Mouse (Mus musculus): ENCODE data around the gene Actg1. TPM values are rescaled to one million over a fixed set of nuclear protein-coding genes. Genes with fewer than 3 reads are reported as not detected.

The Actg1 gene
- 702 and 785 TPM in 2 replicates for polyA plus RNA-seq (2012; ENCODE audit: insufficient read depth, insufficient read length, low replicate concordance, missing spikeins)

DNA sequence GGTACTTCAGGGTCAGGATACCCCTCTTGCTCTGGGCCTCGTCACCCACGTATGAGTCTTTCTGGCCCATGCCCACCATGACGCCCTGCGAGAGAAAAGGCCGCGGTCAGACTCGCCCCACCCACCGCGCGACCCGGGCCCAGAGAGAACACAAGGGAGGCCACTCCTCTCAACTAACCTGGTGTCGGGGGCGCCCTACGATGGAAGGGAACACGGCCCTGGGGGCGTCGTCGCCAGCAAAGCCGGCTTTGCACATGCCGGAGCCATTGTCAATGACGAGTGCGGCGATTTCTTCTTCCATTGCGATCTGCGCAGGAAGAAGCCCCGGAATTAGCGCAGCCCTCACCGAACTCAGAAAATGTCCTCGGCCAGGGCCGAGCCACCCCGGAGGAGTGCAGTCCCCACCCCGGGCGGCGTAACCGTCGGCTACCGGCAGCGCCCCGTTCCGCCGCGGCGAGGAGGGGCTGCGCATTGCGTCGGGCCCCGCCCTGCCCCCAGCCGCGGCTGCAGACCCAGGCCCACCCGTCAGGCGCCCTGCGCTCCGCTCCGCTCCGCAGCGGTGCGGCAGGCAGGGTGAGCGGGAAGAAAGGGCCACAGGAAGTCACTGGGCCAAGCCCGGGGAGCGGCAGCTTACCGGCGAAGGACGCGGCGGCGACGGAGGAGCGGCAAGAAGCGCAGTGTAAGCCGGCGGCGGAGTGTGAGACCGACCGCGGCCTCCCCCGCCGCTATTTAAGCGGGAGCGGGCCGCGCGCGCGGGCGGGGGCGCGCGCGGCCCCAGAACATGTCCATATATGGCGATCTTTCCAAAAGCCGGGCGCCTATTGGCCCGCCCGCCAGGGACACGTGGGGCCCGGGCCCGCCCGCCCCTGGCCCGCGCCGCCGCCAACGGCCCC is at the start of gene Actg1:
Actg1 (minus strand) TSS at position 752 of the 893 bp plus-strand sequence.
- Histone ChIP-seq H3K4me1 (ENCODE audit: control insufficient read depth, insufficient read depth, low read length) (peaks cover 22% of the 10 kb centered on the region), H3K4me3 (ENCODE audit: insufficient read depth, low read depth, low read length) (peak within 1 kb of the TSS; percentile 94), H3K27ac (ENCODE audit: insufficient read depth, low read depth, low read length) (peak within 1 kb of the TSS; percentile 95)
- TF ChIP-seq POLR2A (IDR thresholded peaks at IDR 0.05; ENCODE audit: insufficient read depth, low read depth, low read length) (peak; percentile 97), CTCF (IDR thresholded peaks at IDR 0.05; ENCODE audit: insufficient read depth, low read depth, low read length) (no peak)
- 3% methylated on average over 90 of the region's 103 CpGs for WGBS

DNA sequence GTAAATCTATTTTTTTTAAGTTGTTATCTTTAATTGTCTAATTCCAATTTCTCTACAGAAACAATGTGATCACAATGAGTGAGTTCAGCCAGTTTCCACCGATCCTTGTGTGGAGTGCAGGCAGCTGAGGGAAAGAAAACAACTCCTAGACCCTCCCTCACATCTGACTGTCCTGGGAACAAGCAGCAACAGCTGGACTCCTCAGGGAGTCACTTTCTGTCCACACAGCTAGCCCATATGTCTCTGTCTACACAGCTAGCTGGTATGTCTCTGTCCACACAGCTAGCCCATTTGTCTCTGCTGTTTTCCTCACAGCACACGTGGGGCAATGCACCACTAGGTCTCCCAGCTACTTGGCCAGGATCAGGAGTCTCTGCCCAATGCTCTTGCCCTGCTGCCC is 49.3 kb upstream of the Actg1 start:
- no peak overlapping the region for H3K4me3 ChIP-seq (ENCODE audit: insufficient read depth, low read depth, low read length)
- no peaks in the 10 kb centered on the region for H3K4me1 ChIP-seq (ENCODE audit: control insufficient read depth, insufficient read depth, low read length)
- no peak overlapping the region for H3K27ac ChIP-seq (ENCODE audit: insufficient read depth, low read depth, low read length)
- WGBS: 80% methylated on average over 2 of the region's 2 CpGs
- TF ChIP-seq POLR2A (IDR thresholded peaks at IDR 0.05; ENCODE audit: insufficient read depth, low read depth, low read length) (no peak), CTCF (IDR thresholded peaks at IDR 0.05; ENCODE audit: insufficient read depth, low read depth, low read length) (no peak)

DNA sequence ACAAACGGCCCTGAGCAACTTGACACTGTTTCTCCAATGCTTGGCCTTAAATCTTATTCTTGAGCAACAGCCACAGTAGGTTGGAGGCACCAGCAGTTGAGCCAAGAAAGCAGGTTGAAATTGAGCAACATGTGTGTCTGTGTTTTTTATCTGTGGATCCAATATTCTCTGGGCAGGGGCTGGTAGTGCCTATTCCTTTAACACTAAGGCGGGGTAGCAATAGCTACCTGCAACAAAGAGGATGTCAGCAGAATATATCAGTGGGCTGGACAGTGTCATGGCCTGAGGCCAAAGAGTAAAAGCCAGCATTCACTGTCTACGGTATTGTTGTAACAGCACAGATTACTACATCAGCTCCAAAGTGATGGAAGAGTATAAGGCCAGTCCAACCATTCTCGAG is 47.3 kb upstream of the Actg1 start:
- H3K4me1 ChIP-seq (ENCODE audit: control insufficient read depth, insufficient read depth, low read length): no peaks in the 10 kb centered on the region
- no peak for TF ChIP-seq POLR2A (IDR thresholded peaks at IDR 0.05; ENCODE audit: insufficient read depth, low read depth, low read length)
- no peak for TF ChIP-seq CTCF (IDR thresholded peaks at IDR 0.05; ENCODE audit: insufficient read depth, low read depth, low read length)
- WGBS: 75% methylated on average over 4 of the region's 4 CpGs
- no peak overlapping the region for H3K4me3 ChIP-seq (ENCODE audit: insufficient read depth, low read depth, low read length)
- H3K27ac ChIP-seq (ENCODE audit: insufficient read depth, low read depth, low read length): no peak overlapping the region

DNA sequence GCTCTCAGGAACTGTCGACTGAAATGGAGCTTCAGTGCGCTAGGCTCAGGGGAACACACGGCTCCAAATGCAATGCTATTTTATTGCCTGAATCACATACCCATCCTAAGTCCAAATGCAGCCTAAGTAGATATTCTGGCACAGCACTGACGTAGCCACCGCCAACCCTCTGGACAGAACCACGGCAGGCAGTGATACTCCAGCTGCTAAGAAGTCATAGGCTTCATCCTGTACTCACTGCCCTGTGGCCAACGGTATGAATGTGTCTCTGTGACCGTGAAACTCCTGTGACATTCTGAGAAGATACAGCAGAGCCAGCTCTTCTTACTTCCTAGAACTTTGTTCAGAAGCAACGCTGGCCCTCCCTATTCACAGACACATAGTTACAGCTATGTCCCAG is 40.2 kb upstream of the Actg1 start:
- 93% methylated on average over 9 of the region's 9 CpGs for WGBS
- Histone ChIP-seq H3K4me1 (ENCODE audit: control insufficient read depth, insufficient read depth, low read length) (no peaks in the 10 kb centered on the region), H3K27ac (ENCODE audit: insufficient read depth, low read depth, low read length) (no peak overlapping the region), H3K4me3 (ENCODE audit: insufficient read depth, low read depth, low read length) (no peak overlapping the region)
- no peak for TF ChIP-seq POLR2A (IDR thresholded peaks at IDR 0.05; ENCODE audit: insufficient read depth, low read depth, low read length)
- no peak for TF ChIP-seq CTCF (IDR thresholded peaks at IDR 0.05; ENCODE audit: insufficient read depth, low read depth, low read length)

DNA sequence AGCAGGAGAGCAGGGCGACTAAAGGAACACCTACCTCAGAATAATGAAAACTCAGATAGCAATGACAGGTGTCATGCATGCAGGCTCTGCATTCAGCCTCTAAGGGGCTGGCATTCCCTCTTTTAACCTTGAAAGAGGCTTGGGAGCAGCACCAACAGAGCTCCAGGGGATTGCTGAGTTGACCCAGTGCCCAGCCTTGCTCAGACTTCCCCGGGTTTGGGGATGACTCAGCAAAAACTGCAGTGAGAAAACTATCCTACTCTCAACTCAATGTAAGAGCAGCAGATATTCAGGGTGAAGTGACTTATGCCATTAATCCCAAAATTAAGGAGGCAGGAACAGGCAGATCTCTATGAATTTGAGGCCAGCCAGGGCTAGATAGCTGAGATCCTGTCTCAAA is 38.8 kb upstream of the Actg1 start:
- Histone ChIP-seq H3K4me1 (ENCODE audit: control insufficient read depth, insufficient read depth, low read length) (no peaks in the 10 kb centered on the region), H3K27ac (ENCODE audit: insufficient read depth, low read depth, low read length) (no peak overlapping the region), H3K4me3 (ENCODE audit: insufficient read depth, low read depth, low read length) (no peak overlapping the region)
- WGBS: 41% methylated on average over 2 of the region's 2 CpGs
- TF ChIP-seq CTCF (IDR thresholded peaks at IDR 0.05; ENCODE audit: insufficient read depth, low read depth, low read length) (no peak), POLR2A (IDR thresholded peaks at IDR 0.05; ENCODE audit: insufficient read depth, low read depth, low read length) (no peak)

DNA sequence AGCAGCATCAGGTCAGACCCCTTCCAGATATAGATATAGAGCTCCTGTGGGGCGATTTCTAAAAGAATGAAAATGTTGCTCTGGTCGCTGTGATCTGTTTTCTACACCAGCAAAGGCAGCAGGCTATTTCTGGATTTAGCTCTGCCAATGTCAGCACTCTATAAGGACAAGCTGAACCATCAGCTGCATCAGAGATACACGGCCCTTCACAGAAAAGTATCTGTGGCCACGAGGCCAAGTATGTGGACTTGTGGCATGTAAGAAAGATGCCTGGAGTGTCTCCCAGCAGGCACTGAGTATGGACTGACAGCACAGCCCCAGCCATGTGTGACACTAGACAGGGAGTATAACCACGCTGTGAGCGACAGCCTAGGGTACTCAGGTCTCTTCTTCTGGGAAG is 38.3 kb upstream of the Actg1 start:
- Histone ChIP-seq H3K4me3 (ENCODE audit: insufficient read depth, low read depth, low read length) (no peak overlapping the region), H3K4me1 (ENCODE audit: control insufficient read depth, insufficient read depth, low read length) (no peaks in the 10 kb centered on the region), H3K27ac (ENCODE audit: insufficient read depth, low read depth, low read length) (no peak overlapping the region)
- no peak for TF ChIP-seq CTCF (IDR thresholded peaks at IDR 0.05; ENCODE audit: insufficient read depth, low read depth, low read length)
- no peak for TF ChIP-seq POLR2A (IDR thresholded peaks at IDR 0.05; ENCODE audit: insufficient read depth, low read depth, low read length)
- 85% methylated on average over 6 of the region's 6 CpGs for WGBS

DNA sequence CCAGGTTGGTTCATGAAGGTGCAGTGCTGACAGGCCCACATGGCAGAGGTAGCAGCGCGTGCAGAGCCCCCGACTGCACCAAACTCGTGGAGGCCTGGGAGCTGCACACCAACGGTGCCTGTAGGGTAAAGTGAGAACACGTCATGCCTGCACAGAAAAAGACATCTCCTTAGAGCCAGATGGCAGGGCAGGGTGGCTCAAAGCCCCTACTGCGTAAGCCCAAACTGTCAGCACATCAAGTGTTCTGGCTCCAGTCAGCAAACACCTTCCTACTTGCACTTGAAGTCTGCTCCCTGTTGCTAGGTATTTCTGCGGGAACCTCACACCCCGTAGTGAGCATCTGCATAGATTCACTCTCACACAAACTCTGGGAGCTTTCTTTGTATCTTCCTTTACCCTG is 34.2 kb upstream of the Actg1 start:
- no peak overlapping the region for H3K27ac ChIP-seq (ENCODE audit: insufficient read depth, low read depth, low read length)
- 94% methylated on average over 9 of the region's 9 CpGs for WGBS
- no peak overlapping the region for H3K4me3 ChIP-seq (ENCODE audit: insufficient read depth, low read depth, low read length)
- peaks cover 10% of the 10 kb centered on the region for H3K4me1 ChIP-seq (ENCODE audit: control insufficient read depth, insufficient read depth, low read length)
- TF ChIP-seq CTCF (IDR thresholded peaks at IDR 0.05; ENCODE audit: insufficient read depth, low read depth, low read length) (no peak), POLR2A (IDR thresholded peaks at IDR 0.05; ENCODE audit: insufficient read depth, low read depth, low read length) (no peak)

DNA sequence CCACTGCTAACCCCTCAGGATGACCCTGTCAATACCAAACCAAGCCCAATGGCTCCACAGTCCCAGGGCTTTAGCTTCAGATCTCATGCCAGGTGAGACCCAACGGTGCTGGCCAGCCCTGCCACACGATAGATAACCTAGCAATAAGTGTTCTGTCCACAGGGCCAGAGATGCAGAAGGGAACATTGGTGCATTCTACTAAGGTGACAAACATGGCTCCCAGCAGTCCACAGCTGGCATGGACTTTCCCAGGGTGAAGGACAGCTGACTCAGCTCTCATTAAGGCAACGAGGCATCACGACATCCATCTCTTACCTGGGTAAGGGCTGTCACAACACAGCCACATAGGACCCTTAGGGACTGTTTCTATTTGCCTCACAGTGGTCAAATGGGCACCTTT is 32.8 kb upstream of the Actg1 start:
- TF ChIP-seq POLR2A (IDR thresholded peaks at IDR 0.05; ENCODE audit: insufficient read depth, low read depth, low read length): no peak
- no peak for TF ChIP-seq CTCF (IDR thresholded peaks at IDR 0.05; ENCODE audit: insufficient read depth, low read depth, low read length)

DNA sequence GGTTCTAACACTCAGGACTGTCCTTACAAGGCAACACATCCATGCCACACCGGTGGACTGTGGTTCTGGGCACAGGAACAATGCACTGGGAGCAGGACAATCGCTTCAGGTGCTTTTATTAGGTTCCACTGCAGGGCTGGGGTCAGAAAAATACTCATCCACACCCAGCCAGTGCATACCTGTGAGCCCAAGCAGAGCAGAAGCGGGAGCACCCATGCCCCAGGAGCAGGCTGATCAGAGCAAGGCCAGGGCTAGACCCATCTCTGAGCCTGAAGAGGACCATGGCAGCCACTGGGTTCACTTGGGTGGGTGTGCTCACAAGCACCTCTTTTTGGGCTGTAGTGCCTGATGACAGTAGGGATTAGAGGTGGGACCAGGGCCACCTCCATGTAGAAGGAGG is 31.9 kb upstream of the Actg1 start:
- Histone ChIP-seq H3K4me3 (ENCODE audit: insufficient read depth, low read depth, low read length) (no peak overlapping the region), H3K27ac (ENCODE audit: insufficient read depth, low read depth, low read length) (no peak overlapping the region), H3K4me1 (ENCODE audit: control insufficient read depth, insufficient read depth, low read length) (peaks cover 17% of the 10 kb centered on the region)
- TF ChIP-seq CTCF (IDR thresholded peaks at IDR 0.05; ENCODE audit: insufficient read depth, low read depth, low read length): no peak
- TF ChIP-seq POLR2A (IDR thresholded peaks at IDR 0.05; ENCODE audit: insufficient read depth, low read depth, low read length): no peak
- 96% methylated on average over 3 of the region's 3 CpGs for WGBS

More for the DNA sequence above, 32.8 kb upstream of the Actg1 start:
- no peak overlapping the region for H3K27ac ChIP-seq (ENCODE audit: insufficient read depth, low read depth, low read length)
- H3K4me1 ChIP-seq (ENCODE audit: control insufficient read depth, insufficient read depth, low read length): peaks cover 17% of the 10 kb centered on the region
- H3K4me3 ChIP-seq (ENCODE audit: insufficient read depth, low read depth, low read length): no peak overlapping the region
- WGBS: 89% methylated on average over 4 of the region's 4 CpGs
